Mouse (Mus musculus) heart, postnatal 10 days (tissue): ENCODE measurements around the gene Plcb4. TPM values are rescaled to one million over a fixed set of nuclear protein-coding genes. Genes with fewer than 3 reads are reported as not detected.

Experiments used
- DNase-seq, 2 experiments: peaks; one replicate each; pipeline ENCODE4 v3.0.0; 2021
- intact Hi-C: fragments of 180-260 bp; cut with DNase I; formaldehyde crosslinking; loops from one replicate; pipeline ENCODE4 v1.15.1; 2025
- total RNA-seq, 2 experiments: library from RNA; stranded (reverse); gene quantifications; 2 replicates each; pipeline ENCODE4 v1.2.3; 2021

Plcb4 gene
- total RNA-seq, result 10 to 100 TPM; 71.4 to 95.2 TPM

- intact Hi-C loops, result loop anchor here (2.0 to 5.0 kb wide), 3 partner anchors 86 to 269 kb away; no protein-coding TSS in a partner anchor
- peak; percentile 91 for DNase-seq
These were observed at the start of gene Plcb4 for GRCm38 (mm10) chr2:135658486-135659390. Gene Plcb4 (plus strand): TSS chr2:135659011.

GRCm38 (mm10) chr2:135614651-135615261, 44.1 kb upstream of the Plcb4 start:
- no peak for DNase-seq
- intact Hi-C loops, result no loop called here

GRCm38 (mm10) chr2:135616090-135616489, 42.7 kb upstream of the Plcb4 start:
- intact Hi-C loops, result no loop called here
- DNase-seq, result no peak

- no peak for DNase-seq
- intact Hi-C loops, result no loop called here
These were observed 40.3 kb upstream of the Plcb4 start for GRCm38 (mm10) chr2:135618551-135618950.

GRCm38 (mm10) chr2:135619956-135620355, 38.9 kb upstream of the Plcb4 start:
- no peak for DNase-seq
- intact Hi-C loops, result no loop called here

- intact Hi-C loops, result no loop called here
These were observed 31.0 kb upstream of the Plcb4 start for GRCm38 (mm10) chr2:135627821-135628220.

DNA sequence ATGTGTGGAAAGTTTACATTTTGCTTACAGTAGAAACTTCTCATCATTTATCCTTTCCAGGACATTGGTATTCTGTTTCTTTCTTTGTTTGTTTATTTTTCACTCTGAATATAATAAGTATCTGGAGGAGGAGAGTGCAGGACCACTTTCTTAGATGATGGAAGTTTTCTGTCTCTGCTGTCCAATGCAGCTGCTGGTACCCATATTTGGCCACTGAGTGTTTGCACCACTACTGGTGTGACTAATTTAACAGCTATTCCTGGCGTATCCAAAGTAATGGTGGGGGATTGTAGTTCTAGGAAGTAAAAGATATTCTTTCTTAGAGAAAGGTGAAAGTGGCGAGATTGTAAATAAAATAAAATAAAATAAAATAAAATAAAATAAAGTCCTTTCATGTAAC, 21.6 kb upstream of the Plcb4 start:
- intact Hi-C loops, result no loop called here
- no peak for DNase-seq

More at GRCm38 (mm10) chr2:135627821-135628220, 31.0 kb upstream of the Plcb4 start:
- DNase-seq, result no peak

DNA sequence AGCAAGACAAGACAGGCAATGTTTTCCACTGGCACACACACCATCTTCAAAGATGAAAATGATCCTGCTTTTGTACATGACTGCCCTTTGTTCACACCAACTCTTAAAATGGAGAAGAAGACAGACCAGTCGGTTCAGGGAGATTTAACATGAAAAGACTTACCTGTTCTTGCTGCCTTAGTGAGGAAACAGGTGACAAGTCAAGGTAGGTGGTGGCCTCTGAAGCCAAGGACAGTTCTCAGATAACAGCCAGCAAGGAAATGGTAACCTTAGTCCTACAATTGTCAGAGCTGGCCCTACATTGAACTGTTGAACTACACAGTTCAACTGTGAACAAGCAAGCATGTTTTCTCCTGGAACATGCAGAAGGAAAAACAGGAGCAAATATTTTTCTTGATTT, 17.8 kb upstream of the Plcb4 start:
- intact Hi-C loops, result no loop called here
- no peak for DNase-seq

DNA sequence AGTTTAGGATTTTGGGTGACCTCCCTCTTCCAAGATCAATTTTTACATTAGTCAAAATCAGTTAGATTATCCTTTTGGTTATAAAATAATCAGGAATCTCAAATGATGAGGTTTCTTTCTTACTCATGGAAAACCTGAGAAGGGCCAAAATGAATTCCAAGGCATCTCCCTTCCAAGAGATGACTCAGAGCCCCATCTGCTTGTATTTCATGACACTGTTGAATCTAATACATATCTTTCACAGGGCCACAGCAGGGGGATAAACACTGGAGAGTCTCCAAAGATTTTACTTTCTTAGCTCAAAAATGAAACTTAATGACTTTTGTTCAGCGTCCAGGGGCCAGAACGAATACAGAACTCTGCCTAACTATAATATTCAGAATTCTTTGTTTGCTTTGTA, 17.2 kb upstream of the Plcb4 start:
- DNase-seq, result peak; percentile 42 to 53
- intact Hi-C loops, result no loop called here

- intact Hi-C loops, result no loop called here
- no peak for DNase-seq
These were observed 12.6 kb upstream of the Plcb4 start for GRCm38 (mm10) chr2:135646226-135646625.

- intact Hi-C loops, result no loop called here
- no peak for DNase-seq
These were observed 12.2 kb upstream of the Plcb4 start for GRCm38 (mm10) chr2:135646654-135647053.

- DNase-seq, result no peak
- intact Hi-C loops, result no loop called here
These were observed 10.8 kb upstream of the Plcb4 start for GRCm38 (mm10) chr2:135647985-135648384.

GRCm38 (mm10) chr2:135650885-135651284, 7.9 kb upstream of the Plcb4 start:
- no peak for DNase-seq
- intact Hi-C loops, result no loop called here

DNA sequence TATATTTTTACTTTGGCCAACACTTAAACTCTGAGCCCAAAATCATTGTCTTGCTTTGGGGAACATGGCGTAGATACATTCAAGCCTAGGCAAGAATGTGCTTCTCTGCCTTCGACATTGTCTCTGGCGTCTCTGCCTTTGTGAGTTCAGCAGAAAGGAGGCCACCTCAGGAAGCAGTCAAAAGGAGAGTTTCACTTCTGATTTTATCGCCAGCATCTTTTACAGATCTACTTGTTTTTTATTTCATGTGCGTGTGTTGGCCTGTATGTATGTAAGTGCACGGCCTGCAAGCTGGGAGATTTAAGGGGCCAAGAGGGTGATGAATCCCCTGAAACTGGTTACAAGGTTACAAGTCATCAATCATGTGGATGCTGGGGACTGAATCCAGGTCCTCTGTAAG, 6.8 kb upstream of the Plcb4 start:
- intact Hi-C loops, result no loop called here
- no peak for DNase-seq

GRCm38 (mm10) chr2:135652451-135652850, 6.4 kb upstream of the Plcb4 start:
- DNase-seq, result no peak
- intact Hi-C loops, result no loop called here

GRCm38 (mm10) chr2:135655948-135656347, 2.9 kb upstream of the Plcb4 start:
- DNase-seq, result no peak
- intact Hi-C loops, result loop anchor here (5.0 kb wide), 2 partner anchors 84 to 271 kb away; no protein-coding TSS in a partner anchor

- no peak for DNase-seq
- intact Hi-C loops, result loop anchor here (5.0 kb wide), 2 partner anchors 84 to 271 kb away; no protein-coding TSS in a partner anchor
These were observed 2.2 kb upstream of the Plcb4 start for GRCm38 (mm10) chr2:135656586-135656985.

GRCm38 (mm10) chr2:135659391-135660180, 775 bp downstream of the Plcb4 start:
- DNase-seq, result peak; percentile 74 to 76
- intact Hi-C loops, result loop anchor here (2.0 to 5.0 kb wide), 5 partner anchors 33 to 268 kb away; no protein-coding TSS in a partner anchor

- no peak for DNase-seq
These were observed 2.0 kb downstream of the Plcb4 start for GRCm38 (mm10) chr2:135660816-135661215.

DNA sequence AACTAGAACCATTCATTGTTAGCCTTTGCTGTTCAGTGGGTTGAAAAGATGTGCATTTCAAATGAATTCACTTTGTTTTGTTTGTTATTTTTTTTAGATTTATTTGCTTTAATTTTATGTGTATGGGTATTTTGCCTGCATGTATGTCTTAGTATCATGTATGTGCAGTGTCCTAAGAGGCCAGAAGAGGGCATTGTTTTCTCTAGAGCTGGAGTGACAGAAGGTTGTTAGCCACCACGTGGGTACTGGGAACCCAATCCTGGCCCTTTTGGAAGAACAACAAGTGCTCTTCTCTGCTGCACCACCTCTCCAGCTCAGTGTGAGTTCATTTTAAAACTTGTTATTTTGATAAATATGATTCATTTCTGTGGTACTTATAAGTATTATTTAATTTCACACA, 5.0 kb downstream of the Plcb4 start:
- no peak for DNase-seq
- intact Hi-C loops, result loop anchor here (5.0 kb wide), 1 partner anchor 64 kb away; no protein-coding TSS in a partner anchor

More at GRCm38 (mm10) chr2:135660816-135661215, 2.0 kb downstream of the Plcb4 start:
- intact Hi-C loops, result loop anchor here (2.0 to 5.0 kb wide), 2 partner anchors 32 to 66 kb away; no protein-coding TSS in a partner anchor

DNA sequence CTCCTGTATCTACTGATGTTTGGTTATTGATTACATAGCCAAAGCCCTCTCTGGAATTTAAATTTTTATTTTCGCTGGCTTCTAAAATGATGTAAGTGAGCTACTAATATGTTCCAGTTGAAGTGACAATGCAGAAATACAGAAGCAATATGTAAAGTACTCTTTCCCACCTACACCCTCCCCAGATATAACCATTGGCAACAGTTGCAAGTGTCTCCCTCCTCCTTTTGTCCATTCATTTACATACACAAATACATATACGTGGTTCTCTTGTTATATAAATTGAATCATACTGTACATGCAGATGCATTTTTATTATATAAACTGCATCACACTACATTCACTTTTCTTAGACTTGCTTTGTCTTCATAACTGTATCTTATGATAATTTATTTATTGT, 8.7 kb downstream of the Plcb4 start:
- intact Hi-C loops, result no loop called here
- no peak for DNase-seq
